Mouse (Mus musculus): ENCODE data around the gene Abcb4. TPM values are rescaled to one million over a fixed set of nuclear protein-coding genes. Genes with fewer than 3 reads are reported as not detected.
"Not testable (repeated sequence)": the region's sequence is repeated elsewhere in the genome, so short reads cannot be mapped to it uniquely, and the experiment has no call there.

The Abcb4 gene
- polyA plus RNA-seq, 1 experiment from 2014 or later, result 9.0 TPM

DNA sequence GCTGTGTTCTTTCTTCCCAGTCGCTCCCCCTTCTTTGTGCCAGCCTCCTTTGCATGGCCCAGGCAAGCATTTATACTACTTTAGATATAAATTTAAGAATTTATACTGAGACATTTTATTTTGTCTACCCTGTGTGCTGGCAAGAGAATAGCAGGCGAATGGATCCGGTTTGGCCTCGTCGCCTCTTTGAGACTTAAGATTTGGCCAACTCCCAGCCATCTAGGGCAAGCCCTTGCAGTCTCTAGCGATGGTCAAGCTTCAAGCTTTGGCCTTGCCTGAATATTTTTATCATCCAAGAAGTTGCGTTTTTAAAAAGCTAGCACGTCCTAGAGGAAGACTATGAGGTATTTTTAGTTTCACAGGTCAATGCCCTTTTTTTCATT, 104.0 kb downstream of the Abcb4 start:
- Histone ChIP-seq H3K27ac (peak overlapping the region; percentile 62), H3K36me3 (ENCODE audit: inconsistent target) (peaks cover 6% of the 10 kb centered on the region; the same call in 1 of the 2 replicates), H3K79me2 (ENCODE audit: inconsistent target) (peaks cover 14% of the 10 kb centered on the region; the same call in 1 of the 2 replicates), H3K4me3 (ENCODE audit: inconsistent target) (peak overlapping the region; percentile 72)
- 13% methylated on average over 8 of the region's 8 CpGs for WGBS (ENCODE audit: missing documents)

- no peak overlapping the region for H3K27ac ChIP-seq
- whole genome bisulfite sequencing (ENCODE audit: missing documents), result 97% methylated on average over 4 of the region's 4 CpGs
- no peaks in the 10 kb centered on the region for H3K36me3 ChIP-seq (ENCODE audit: inconsistent target)
These were observed 105.6 kb downstream of the Abcb4 start for GRCm38 (mm10) chr5:8999108-8999507.

DNA sequence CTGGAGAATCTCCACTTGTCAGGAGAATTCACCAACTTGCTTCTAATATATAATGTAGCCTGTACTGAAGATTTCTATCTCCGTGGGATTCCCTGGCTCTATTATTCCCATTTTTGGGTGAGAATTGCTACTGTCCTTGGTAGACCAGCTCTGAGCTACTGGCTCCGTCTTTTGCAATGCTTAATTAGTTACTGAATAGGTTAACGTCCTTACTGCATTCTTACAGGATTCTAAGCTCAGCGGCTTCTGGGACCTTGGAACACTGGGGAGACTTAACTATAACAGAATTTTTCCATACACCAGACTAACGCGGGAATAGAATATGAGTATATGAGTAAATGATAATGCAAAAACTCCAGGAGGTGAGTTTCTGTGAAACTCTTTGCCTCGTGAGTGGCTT, 106.5 kb downstream of the Abcb4 start:
- not testable (repeated sequence) for H3K36me3 ChIP-seq (ENCODE audit: inconsistent target); H3K79me2 ChIP-seq (ENCODE audit: inconsistent target); H3K27ac ChIP-seq; H3K4me3 ChIP-seq (ENCODE audit: inconsistent target)
- whole genome bisulfite sequencing (ENCODE audit: missing documents), result 99% methylated on average over 7 of the region's 7 CpGs

More at GRCm38 (mm10) chr5:8999108-8999507, 105.6 kb downstream of the Abcb4 start:
- peaks cover 14% of the 10 kb centered on the region; the same call in 1 of the 2 replicates for H3K79me2 ChIP-seq (ENCODE audit: inconsistent target)
- no peak overlapping the region for H3K4me3 ChIP-seq (ENCODE audit: inconsistent target)

GRCm38 (mm10) chr5:9006585-9006984, 113.1 kb downstream of the Abcb4 start:
- H3K36me3 ChIP-seq (ENCODE audit: inconsistent target); H3K79me2 ChIP-seq (ENCODE audit: inconsistent target); H3K27ac ChIP-seq; H3K4me3 ChIP-seq (ENCODE audit: inconsistent target): not testable (repeated sequence)
- WGBS (ENCODE audit: missing documents), result 96% methylated on average over 3 of the region's 3 CpGs

Other genes starting within 250 kb of the Abcb4 start
- 7.6 to 8.1 TPM (median 7.8 TPM) in 3 replicates for gene Abcb1a, start 233.6 kb upstream of the Abcb4 start, polyA plus RNA-seq (2018)
- 26.2 to 37.3 TPM (median 28.9 TPM) in 3 replicates for gene Abcb1b, start 95.6 kb upstream of the Abcb4 start, polyA plus RNA-seq (2018)
- gene Crot, start 103.6 kb downstream of the Abcb4 start, polyA plus RNA-seq (2018), result 25.7 to 32.6 TPM (median 28.5 TPM) in 3 replicates
- 31.1 to 44.4 TPM (median 36.5 TPM) in 3 replicates for gene Tmem243, start 207.0 kb downstream of the Abcb4 start, polyA plus RNA-seq (2018)